Mouse (Mus musculus) inflammation-experienced regulatory T-cells, adult 6 months (primary cell): ENCODE measurements at regions not wholly inside any gene's neighbourhood (a gene's known extent, or its start where the extent isn't known, plus 50 kb on each side); places are given as distances from the start of the nearest gene placed in this dataset.
"Not testable (repeated sequence)": the region's sequence is repeated elsewhere in the genome, so short reads cannot be mapped to it uniquely, and the experiment has no call there.

Experiments
- ATAC-seq: one replicate; pipeline ENCODE4 v1.8.0; 2017

DNA sequence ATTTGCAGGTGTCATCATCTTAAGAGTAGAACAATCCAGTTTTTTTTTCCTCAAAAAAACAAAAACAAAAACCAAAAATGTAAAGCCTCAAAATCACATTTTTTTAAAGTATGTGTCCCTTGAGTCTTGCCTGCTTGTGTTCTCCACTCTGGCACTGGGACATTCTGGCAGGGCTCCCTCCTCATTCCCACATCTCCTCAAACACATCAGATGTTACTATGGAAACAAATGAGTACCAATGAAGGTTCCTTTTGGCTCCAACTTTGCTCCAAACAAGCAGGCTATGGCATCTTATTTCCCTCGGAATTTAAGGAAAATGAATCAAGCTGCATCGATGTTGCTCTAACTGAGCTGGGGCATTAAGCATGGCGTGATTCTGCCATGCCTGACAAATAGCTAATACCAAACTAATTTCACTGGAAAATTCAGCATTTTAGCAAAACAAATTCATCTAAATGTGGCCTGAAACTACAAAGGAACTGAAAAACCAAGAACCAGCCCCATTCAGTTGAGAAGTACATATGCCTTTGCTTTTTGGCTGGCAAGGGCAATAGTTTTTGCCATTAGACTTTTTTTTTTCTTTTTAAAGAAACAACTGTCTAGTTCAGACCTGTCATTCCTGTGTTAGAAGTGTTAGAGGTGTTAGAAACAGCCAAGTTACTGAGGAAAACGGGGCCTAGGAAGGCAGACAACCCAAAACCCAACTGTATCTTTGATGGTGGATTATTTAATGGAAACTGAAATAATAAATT is 522.2 kb upstream of the 2610301B20Rik start:
- no peak for ATAC-seq

DNA sequence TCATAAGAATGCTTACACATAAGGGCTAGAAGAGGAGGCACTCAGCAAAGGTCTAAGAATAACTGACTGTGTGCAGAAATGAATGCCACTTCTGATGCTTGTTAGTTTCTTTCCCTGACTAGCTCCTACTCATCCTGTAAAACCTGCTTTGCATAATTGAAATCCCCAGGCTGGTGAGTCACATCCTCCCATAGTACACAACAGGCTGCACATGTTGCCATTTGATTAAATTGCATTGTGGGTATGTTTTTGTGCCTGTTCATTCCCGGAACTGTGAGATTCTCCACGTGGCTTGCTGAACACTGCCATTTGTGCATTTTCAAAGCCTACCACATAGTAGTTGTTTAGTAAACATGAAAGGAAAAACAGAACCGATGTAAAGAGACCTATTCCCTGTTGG is 516.7 kb upstream of the 2610301B20Rik start:
- ATAC-seq, result peak; percentile 76

DNA sequence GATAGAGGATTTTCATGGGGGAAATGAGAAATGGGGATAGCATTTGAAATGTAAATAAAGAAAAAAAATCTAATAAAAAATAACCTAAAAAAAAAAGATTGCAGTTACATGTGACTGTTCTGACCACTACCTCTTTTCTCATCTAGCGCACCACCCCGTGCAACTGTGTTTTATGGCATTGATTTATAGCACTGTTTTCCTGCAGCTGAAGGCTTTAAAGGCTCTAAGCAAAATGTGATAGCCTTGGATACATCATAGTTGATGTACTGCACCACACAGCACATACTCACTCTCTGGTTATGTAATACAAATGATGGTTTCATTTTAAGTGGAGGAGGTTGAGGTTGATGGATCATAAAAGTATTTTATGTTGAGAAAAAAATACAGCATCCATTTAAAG is 484.5 kb upstream of the 2610301B20Rik start:
- ATAC-seq, result no peak

DNA sequence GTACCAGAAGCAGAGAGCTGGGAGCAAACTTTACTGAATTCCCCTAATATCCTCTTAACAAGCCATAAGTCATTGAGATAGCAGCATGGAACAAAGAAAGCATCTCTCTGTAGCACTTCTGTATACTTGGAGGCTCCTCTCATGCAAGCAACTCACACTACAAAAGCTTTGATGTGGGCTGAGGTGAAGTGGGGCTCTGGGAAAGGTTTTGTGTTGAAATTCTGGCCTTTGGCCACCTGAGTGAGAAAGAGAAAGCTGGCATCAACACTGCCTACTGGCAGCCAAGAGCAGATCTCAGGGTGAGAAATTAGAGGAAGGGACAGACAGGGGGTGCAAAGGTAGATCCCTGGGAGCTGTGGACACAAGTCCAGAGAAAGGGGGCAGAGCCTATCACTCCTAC is 477.0 kb upstream of the 2610301B20Rik start:
- no peak for ATAC-seq

DNA sequence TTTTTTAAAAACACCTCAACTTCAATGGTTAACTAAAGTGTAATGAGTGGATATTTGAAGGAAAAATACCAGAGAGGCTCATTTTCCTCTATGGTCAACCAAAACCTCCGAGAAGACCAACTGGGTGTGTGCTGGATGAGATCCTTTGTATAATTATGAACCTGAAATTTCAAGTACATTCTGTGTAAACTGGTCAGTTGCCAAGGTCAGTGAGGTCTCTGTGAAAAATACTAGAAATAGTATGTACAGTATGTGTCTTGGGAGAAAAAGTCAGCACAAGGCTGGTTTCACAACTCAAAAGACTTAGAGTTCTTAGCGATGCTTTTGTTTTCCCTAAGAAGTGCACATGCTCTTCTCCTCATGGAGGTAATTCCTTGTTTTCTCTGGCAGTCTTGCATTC is 476.2 kb upstream of the 2610301B20Rik start:
- no peak for ATAC-seq

DNA sequence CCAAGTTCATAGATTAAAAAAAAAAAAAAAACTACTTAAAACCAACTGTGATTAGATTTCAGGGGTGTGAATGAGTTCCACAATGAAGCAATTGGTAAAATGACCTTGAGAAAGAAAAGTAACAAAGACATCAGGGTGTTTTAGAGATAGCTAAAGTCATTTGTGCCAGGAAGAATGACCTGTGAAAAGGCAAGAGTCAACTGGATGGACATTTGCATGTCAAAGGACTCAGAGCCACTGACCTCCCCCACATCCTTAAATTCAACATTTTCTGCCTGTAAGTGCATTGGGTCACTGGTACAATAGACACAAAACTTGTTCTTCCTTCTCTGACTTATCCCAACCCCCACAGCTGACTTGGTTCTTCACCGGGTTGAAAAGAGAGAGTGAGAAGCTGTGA is 474.6 kb upstream of the 2610301B20Rik start:
- ATAC-seq, result no peak

DNA sequence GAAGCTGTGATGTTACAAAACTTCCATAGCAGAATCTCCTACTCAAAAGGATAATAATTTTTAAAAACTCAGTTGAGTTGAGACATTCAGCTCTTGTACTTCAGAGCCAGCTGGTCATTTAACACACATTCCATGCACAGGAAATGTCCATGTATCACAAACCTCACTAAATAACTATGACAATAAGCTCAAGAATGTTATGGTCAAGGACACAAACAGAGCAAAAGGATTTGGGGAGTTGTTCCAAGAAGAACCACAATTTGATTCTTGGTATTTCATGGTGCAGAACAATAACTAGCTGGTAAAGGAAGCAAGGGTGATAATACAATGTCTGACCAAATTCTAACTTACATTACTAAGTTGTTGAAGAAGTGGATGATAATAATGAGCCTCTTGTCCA is 471.4 kb upstream of the 2610301B20Rik start:
- no peak for ATAC-seq

DNA sequence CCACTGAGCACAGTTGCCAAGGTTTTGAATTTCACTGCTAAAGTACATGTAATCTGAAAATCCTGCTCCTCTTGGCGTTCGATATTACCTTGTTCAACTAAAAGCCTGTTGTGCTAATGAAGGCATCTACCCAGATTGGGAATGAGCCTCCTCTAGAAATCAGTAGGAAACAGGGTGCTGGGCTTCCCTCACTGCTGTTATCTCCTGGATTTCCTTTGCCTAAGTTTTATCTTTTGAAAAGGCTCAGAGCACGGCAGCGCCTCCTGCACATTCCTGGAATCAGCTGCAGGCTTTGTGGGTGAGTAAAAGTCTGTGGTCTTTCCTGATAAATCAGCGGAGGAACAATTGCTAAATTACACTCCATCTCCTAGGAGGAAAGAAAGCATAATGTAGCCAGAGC is 469.9 kb upstream of the 2610301B20Rik start:
- ATAC-seq, result no peak

DNA sequence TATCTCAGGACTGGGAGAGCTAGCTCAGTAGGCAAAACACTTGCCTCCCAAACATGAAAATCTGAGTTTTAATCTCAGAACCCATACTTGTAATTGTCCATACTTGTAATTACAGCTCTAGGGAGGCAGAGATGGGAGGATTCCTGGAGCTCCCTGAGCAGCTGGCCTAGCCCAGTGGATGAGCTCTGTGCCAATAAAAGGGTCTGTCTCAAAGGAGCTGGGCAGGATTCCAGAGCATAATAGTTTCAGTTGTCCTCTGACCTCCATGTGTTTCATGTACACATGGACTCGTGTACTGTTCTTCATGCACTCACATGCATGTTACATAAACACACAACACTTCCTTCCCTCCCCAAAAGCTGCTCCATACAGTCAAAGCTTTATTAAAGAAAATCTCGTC is 469.2 kb upstream of the 2610301B20Rik start:
- ATAC-seq, result no peak

DNA sequence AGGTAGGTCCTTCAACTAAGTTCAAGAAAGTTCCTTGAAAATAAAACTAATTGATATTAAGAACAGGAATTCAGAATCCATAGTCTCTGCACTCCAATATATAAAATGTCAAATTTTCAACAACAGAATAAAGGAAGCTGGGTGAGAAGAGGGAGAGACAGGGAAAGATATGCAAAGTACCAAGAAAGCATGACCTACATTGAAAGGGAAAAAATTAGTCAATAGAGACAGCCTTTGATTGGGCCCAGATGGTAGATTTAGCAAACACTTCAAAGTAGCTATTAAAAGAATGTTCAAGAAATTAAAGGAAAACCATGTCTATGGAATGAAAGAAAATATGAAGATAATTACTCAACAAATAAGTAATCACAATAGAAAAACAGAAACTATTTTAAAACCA is 460.0 kb upstream of the 2610301B20Rik start:
- ATAC-seq, result no peak

DNA sequence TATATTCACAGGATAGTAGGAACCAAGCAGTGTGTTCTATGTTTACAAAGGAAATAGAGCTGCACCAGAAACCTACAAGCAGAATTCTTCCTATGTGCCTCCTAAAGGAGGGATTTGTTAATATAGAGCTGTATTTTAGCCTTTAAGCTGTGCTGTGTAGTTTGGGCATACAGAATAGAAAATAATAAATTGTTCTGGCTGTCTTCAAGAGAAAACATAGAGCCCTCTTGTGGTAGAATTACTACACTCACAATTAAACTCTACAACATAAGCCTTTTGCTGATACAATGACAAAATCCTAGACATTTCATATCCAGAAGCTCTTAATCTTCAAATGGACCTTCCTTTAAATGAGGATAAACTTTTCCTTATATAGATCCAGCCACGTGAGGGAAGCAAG is 452.9 kb upstream of the 2610301B20Rik start:
- ATAC-seq, result no peak

DNA sequence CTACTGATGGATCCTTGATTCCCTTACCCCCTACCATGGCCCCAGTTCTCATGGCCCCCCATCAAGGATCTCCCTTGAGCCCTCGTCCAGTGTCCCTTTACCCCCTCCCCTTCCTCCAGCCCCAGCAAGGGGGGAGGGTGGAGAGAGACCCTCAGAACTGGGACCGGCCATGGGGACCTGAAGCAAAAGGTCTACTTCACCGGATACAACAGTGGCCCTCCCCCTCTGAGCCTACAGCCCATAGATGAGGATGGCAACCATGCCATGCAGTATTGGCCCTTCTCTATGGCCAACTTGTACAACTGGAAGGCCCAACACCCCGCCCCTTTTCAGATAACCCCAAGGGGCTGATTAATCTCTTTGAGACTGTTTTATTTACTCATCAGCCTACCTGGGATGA is 439.9 kb upstream of the 2610301B20Rik start:
- ATAC-seq, result no peak

DNA sequence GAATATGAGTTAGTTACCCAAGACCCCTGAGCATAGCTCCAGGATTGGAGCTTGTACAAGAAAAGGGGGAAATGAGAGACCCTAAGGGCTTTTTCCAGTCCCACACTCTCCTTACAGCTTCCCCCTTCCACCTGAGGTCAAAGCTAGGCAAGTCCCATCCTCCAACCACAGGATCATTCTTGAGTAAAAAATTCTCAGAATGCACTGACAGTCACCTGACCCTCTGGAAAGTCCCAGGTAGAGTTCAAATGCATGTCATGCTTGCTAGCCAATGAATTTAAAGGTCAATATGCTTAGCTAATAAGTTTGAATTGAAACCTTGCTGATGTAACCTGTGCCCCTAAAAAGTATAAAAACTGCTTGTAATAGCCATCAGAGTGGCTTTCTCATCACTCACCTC is 434.4 kb upstream of the 2610301B20Rik start:
- ATAC-seq, result not testable (repeated sequence)

DNA sequence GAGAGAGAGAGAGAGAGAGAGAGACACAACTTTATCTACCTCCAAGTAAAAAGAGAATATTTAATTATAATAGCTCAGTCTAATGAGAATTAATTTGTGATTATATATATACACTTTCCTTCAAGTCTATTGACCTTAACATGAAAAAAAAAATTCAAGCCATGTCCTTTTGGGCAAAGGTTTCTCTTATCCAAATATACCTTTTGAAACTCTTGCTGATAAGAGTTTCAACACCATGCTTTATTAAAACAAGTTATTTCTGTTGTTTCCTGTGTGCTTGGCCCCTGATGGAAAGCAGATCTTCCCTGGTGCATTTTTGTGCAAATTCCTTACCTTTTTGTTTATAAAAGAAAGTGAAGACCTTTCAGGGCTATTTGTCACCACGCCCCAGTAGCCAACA is 414.7 kb upstream of the 2610301B20Rik start:
- no peak for ATAC-seq

DNA sequence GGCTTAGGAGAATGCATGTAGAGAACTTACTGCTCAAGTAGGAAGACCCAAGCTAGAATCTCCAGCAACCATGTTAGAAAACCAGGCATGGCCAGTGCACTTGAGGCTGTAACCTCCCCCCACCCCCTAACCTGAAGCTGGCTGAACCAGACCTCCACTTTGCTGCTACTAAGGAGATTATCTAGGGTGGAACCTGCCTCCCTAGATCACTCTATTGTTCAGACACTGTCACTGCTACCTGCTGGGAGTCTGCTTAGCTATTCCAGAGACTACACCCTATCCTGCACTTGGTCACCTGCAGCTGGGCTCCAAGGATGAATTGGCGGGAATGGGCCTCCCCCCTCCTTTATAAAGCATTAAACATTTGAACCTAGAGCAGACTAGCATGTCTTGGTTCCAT is 393.4 kb upstream of the 2610301B20Rik start:
- no peak for ATAC-seq

DNA sequence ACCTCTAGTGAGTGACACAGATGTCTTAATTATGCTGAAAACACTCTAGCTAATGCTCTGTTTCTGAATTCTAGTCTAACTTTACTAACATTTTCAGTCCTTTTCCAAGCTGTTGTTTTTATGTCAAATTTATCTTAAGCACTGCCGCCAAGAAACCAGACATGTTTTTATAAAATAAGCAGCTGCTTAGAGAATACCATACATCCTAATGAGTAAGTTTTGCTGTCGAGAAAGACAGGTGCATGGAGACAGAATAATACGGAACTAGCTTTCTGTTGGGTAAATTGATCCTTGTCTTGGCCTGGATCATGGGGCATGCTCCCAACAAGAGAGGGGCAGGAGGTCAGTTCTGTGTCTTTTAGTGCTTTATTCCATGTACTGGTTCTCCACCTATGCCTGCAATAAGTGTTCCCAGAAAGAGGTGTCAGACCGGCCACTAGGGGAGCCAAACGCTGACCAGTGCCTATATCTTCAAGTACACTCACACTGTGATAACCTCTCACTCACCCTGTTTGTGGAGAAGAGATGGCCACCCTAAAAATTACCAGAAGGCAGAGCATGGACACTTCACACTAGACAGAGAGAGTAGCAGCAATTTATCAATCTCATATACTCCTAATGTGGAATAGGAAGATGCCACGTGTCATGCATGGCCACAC is 366.0 kb upstream of the 2610301B20Rik start:
- no peak for ATAC-seq

DNA sequence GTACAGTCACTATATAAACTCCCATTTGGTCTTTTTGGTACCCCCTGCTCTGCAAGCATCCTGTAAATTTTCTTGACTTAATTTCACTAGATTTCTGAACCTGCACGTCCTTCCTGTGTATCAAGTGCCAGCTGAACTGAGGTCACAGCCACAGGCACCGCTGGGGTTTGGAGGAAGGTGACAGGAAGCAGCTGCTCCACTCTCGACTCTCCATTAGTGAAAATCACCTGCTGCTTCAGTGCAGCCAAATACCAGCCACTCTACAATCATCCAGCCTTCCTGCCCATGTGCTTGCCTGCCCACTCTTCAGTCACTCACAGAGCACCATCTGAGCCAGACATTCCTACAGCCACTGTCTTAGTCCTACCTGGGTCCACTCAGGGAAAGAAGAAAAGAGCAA is 364.3 kb upstream of the 2610301B20Rik start:
- ATAC-seq, result no peak

DNA sequence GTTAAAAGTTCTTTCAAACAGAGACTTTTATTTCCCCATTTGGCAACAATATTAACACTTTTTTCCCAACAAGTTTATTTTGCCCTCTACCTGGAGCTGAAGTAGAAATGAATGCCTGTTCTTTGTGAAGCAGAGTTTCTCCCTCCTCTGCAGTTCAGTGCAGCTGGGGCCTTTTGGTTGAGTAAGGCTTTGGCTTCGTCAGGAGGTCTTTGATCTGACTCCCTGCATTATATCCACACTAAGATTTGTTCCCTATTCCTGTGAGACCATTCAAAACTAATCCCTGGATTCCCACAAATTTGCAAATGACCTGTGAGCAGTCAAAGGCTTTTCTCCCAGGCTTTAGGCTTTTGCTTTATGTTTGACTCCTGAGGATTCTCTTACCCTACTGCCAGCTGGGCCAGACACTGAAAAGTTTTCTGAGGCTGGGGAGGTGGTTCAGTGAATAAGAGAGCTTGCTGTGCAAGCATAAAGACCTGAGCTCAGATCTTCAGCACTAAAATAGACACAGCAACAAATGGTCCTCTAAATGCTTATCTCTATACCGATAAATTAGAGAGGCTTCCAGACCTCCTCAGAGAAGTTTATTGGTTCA is 323.5 kb upstream of the 2610301B20Rik start:
- ATAC-seq, result no peak

DNA sequence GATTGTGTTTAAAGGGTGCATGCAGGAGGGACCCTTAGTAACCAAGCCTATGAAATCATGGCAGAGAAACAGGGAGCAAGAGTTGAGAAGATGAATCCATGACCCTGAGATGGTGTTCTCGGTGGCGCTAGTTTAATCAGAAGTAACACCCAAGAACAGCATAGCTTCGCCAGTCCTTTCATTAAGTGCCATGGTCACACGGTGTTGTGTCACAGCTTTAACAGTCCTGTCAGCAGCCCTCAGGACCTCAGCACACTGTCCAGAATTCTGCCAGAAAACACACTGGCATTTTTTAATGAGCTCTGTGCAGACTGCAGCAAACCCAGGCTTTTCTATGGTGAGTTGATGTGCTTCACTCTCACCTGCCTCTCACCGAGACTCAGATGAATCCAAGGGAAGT is 320.6 kb upstream of the 2610301B20Rik start:
- ATAC-seq, result no peak

DNA sequence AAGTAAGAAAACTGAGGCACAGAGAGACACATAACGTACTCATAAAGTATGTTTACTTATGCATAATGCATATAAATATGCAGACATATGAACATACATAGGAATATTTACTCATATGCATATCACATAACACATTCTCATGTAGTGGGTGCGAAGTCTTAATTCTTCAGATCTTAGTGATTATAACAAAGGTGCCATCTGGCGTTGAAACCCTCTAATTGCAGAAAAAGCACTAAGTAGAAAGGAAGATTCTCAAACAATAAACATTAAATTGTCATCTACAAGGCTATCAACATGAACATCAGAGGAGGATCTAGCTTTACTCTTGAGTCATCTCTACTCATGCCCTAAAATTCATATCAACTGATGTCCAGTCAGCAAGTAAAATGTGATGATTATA is 314.2 kb upstream of the 2610301B20Rik start:
- ATAC-seq, result no peak

DNA sequence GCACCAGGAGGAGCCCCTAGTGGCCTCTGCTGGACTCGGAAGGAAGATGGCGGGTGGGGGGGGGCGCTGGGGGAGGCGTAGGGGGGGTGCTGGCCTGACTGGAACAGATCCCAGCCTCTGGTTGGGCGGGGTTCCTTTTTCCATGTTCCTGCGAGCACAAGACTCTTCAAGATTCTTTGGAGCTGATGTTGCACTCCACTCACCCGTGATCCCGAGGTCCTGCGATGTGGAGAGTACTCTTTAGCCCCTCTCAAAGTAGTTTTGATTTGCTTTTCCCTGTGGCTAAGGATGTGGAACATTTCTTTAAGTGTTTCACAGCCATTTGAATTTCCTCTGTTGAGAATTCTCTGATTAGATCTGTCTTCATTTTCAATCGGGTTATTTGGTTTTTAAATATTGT is 269.8 kb upstream of the 2610301B20Rik start:
- no peak for ATAC-seq

DNA sequence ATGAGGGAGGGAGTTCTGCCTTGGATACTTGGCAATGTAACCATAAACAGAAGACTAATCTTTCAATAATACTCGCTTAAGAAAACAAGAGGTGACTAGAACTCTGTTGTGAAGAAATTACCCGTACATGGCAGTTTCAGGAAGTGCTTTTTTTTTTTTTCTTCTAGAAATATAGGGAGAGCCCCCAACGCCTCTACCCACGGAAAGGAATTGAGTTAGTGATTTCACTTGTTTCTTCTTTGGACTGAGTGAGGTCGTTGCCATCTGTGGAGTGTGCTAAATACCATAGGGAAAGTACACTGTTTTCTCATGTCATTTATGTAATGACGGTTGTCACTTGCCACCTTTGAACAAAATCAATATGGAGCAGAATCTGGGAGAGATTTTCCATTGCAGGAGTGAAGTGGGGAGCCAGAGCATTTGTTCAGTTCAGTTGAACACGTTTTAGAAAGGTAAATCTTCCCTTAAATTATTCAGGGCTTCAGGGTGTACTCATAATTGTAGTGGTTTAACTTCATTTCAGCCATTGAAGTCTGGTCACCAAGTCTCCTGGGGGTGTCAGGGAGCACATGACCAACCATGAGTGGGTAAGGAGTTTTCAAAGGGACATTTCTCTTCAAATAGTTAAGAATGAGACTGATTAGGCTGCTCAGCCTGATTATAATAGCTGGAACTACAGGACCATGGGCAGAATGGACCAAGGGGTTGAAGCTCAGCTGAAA is 266.3 kb upstream of the 2610301B20Rik start:
- ATAC-seq, result no peak

DNA sequence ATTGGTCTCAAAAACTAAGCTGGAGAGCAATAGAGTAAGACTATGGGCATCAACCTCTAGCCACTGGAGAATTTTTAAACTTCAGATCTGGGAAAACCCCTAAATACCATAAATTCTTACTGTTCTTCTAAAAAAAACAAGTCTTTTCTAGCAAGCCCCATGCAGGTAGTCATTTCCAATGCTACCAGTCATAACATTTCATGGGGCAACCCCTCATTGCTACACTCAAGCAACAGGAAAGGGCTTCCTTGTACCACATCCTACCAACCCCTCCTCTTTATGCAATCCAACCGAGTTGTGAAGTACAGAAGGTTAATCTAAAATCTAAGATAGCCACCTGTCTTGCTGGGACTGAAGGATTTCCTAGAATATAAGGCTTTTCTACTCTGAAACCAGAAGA is 263.5 kb upstream of the 2610301B20Rik start:
- ATAC-seq, result no peak
